Mouse (Mus musculus) midbrain, embryonic 10.5 days (tissue): ENCODE data around the gene Nr0b2. TPM values are rescaled to one million over a fixed set of nuclear protein-coding genes. Genes with fewer than 3 reads are reported as not detected.

Source experiments
- DNase-seq: peaks from one replicate; pipeline ENCODE4 v3.0.0-alpha.2; 2017; ENCODE audit warnings: low spot score
- H3K27ac ChIP-seq: fragments of 300-500 bp; sonication (generic); replicated peaks from 2 replicates; pipeline ENCODE4 v1.5.1; 2016; ENCODE audit warnings: mild to moderate bottlenecking
- H3K27me3 ChIP-seq: fragments of 300-500 bp; sonication (generic); 2 replicates; pipeline ENCODE4 v1.6.1; 2016; ENCODE audit warnings: low read depth, mild to moderate bottlenecking; ENCODE audit not compliant: poor library complexity, severe bottlenecking
- H3K36me3 ChIP-seq: fragments of 300-500 bp; sonication (generic); 2 replicates; pipeline ENCODE4 v1.6.1; 2016; ENCODE audit warnings: mild to moderate bottlenecking, moderate library complexity
- H3K4me1 ChIP-seq: fragments of 300-500 bp; sonication (generic); 2 replicates; pipeline ENCODE4 v1.6.1; 2016
- H3K4me3 ChIP-seq: fragments of 300-500 bp; sonication (generic); 2 replicates; pipeline ENCODE4 v1.5.1; 2016; ENCODE audit warnings: mild to moderate bottlenecking, moderate library complexity
- H3K9me3 ChIP-seq: fragments of 300-500 bp; sonication (generic); replicated peaks from 2 replicates; pipeline ENCODE4 v1.6.1; 2016; ENCODE audit warnings: mild to moderate bottlenecking
- WGBS: fragments of 180-500 bp; shearing (Covaris S2); methylation state at CpG from one replicate; pipeline ENCODE4 v1.1.7; 2016; 5-methylcytosine and 5-hydroxymethylcytosine counted together
- polyA plus RNA-seq: library from polyadenylated mRNA; unstranded; fragments of >200 nt; fragmentation: Nextera tagmentation; extraction: Ambion mirVana; gene quantifications from 2 replicates; pipeline ENCODE4 v1.2.1, GENCODE M21; 2016

The Nr0b2 gene
- polyA plus RNA-seq, 1 experiment from 2014 or later: 0.17 TPM

GRCm38 (mm10) chr4:133569291-133570065, 16.3 kb downstream of the Nr0b2 start:
- peaks cover 7% of the 10 kb centered on the region; the same call in 1 of the 2 replicates for H3K4me1 ChIP-seq
- WGBS: 83% methylated on average over 10 of the region's 10 CpGs
- no peak overlapping the region for H3K27ac ChIP-seq
- H3K27me3 ChIP-seq: no peaks in the 10 kb centered on the region
- peaks cover 1% of the 10 kb centered on the region; the same call in 1 of the 2 replicates for H3K9me3 ChIP-seq
- H3K36me3 ChIP-seq: no peaks in the 10 kb centered on the region
- no peak overlapping the region for H3K4me3 ChIP-seq
- no peak for DNase-seq

DNA sequence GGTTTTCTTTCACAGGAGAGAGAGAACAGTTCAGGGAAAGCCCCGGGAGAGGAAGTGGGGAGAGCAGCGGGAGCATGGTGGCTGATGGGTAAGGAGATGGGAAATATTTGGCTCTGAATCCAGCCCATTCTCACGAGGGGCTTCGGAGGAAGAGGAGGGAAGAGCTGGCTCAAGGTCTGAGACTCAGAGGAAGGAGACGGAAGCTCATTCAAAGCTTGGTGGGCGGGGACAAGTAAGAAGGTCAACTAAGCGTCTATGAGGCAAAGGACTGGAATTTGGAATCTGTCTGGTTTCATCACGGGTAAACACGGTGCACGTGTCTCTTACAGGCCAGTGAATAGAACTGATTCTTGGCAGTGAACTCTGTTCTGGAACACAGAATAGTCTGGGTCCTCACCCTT, 16.9 kb downstream of the Nr0b2 start:
- no peak overlapping the region for H3K4me3 ChIP-seq
- peaks cover 10% of the 10 kb centered on the region for H3K4me1 ChIP-seq
- H3K27ac ChIP-seq: no peak overlapping the region
- no peaks in the 10 kb centered on the region for H3K9me3 ChIP-seq
- 61% methylated on average over 10 of the region's 10 CpGs for WGBS
- H3K36me3 ChIP-seq: no peaks in the 10 kb centered on the region
- DNase-seq: no peak
- H3K27me3 ChIP-seq: no peaks in the 10 kb centered on the region

- peaks cover 17% of the 10 kb centered on the region for H3K36me3 ChIP-seq
- H3K27ac ChIP-seq: peak within 1 kb of the TSS; percentile 92
- peak within 1 kb of the TSS; percentile 100 for H3K4me3 ChIP-seq
- 8% methylated on average over 44 of the region's 44 CpGs for WGBS
- no peaks in the 10 kb centered on the region for H3K9me3 ChIP-seq
- H3K4me1 ChIP-seq: peaks cover 18% of the 10 kb centered on the region
- no peaks in the 10 kb centered on the region for H3K27me3 ChIP-seq
- peak; percentile 92 for DNase-seq
These were observed 21.1 kb downstream of the Nr0b2 start, which contains the start of gene Gpatch3 for GRCm38 (mm10) chr4:133574070-133574842. Gene Gpatch3 (plus strand): TSS chr4:133574745.

DNA sequence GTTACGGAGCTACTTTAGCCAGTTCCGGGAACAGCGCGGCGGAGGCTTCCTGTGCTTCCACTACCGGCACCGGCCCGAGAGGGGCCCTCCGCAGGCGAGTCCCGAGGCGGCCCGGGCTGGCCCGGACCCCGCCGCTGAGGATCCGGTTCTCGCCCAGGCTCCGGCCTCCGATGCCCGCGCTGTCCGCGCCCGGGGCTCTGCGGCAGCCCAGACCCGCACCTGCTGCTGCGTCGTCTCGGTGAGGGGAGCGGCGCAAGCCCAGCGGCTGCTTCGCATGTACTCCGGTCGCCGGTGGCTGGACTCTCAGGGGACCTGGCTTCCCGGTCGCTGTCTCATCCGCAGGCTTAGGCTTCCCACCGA, 21.6 kb downstream of the Nr0b2 start:
- no peak for DNase-seq
- no peaks in the 10 kb centered on the region for H3K9me3 ChIP-seq
- 1% methylated on average over 41 of the region's 41 CpGs for WGBS
- peak overlapping the region; percentile 100 for H3K4me3 ChIP-seq
- H3K4me1 ChIP-seq: peaks cover 18% of the 10 kb centered on the region
- peak overlapping the region; percentile 92 for H3K27ac ChIP-seq
- H3K27me3 ChIP-seq: no peaks in the 10 kb centered on the region
- peaks cover 22% of the 10 kb centered on the region for H3K36me3 ChIP-seq

GRCm38 (mm10) chr4:133577983-133578382, 24.8 kb downstream of the Nr0b2 start:
- peaks cover 18% of the 10 kb centered on the region for H3K4me1 ChIP-seq
- H3K9me3 ChIP-seq: no peaks in the 10 kb centered on the region
- no peaks in the 10 kb centered on the region for H3K27me3 ChIP-seq
- no peak overlapping the region for H3K27ac ChIP-seq
- DNase-seq: no peak
- H3K36me3 ChIP-seq: peaks cover 53% of the 10 kb centered on the region
- no peak overlapping the region for H3K4me3 ChIP-seq
- WGBS: 78% methylated on average over 12 of the region's 12 CpGs

- 66% methylated on average over 6 of the region's 6 CpGs for WGBS
- Histone ChIP-seq H3K27me3 (no peaks in the 10 kb centered on the region), H3K36me3 (peaks cover 74% of the 10 kb centered on the region), H3K4me3 (peak overlapping the region; percentile 99), H3K27ac (peak overlapping the region; percentile 87), H3K9me3 (no peaks in the 10 kb centered on the region), H3K4me1 (peaks cover 24% of the 10 kb centered on the region)
- DNase-seq: no peak
These were observed 30.5 kb downstream of the Nr0b2 start for GRCm38 (mm10) chr4:133583690-133584058.

GRCm38 (mm10) chr4:133584059-133584951, 31.1 kb downstream of the Nr0b2 start, which contains the start of gene Gpn2:
Gene Gpn2 (plus strand): TSS chr4:133584362.
- Histone ChIP-seq H3K27me3 (no peaks in the 10 kb centered on the region), H3K27ac (peak within 1 kb of the TSS; percentile 87), H3K36me3 (peaks cover 74% of the 10 kb centered on the region), H3K4me1 (peaks cover 24% of the 10 kb centered on the region), H3K9me3 (no peaks in the 10 kb centered on the region), H3K4me3 (peak within 1 kb of the TSS; percentile 99)
- DNase-seq: peak; percentile 79
- 2% methylated on average over 65 of the region's 65 CpGs for WGBS

DNA sequence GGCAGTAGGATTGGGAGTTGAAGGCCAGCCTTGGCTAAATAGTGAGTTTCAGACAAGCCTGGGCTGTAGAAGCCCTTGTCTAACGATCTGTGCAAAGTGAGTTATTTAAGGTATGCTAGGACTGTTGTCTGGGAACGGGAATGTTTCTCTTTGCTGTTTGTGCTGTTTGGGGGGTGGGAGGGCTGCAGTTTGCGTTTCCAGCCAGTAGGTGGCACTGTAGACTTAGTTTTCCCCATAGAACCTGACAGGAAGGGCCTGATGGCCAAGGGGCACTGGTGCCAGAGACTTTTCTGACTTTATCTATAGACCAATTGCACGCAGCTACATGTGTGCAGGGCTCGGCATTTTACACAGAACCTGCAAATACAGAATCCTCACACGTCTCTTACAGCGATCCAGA, 39.4 kb downstream of the Nr0b2 start:
- H3K9me3 ChIP-seq: no peaks in the 10 kb centered on the region
- peak; percentile 82 for DNase-seq
- no peak overlapping the region for H3K27ac ChIP-seq
- peaks cover 61% of the 10 kb centered on the region for H3K36me3 ChIP-seq
- WGBS: 41% methylated on average over 7 of the region's 7 CpGs
- peaks cover 6% of the 10 kb centered on the region for H3K27me3 ChIP-seq
- no peak overlapping the region for H3K4me3 ChIP-seq
- 0 out of 2 replicates have a peak, but pooled peaks cover 2% of the 10 kb centered on the region for H3K4me1 ChIP-seq

- 72% methylated on average over 7 of the region's 7 CpGs for WGBS
- no peak overlapping the region for H3K4me3 ChIP-seq
- no peak for DNase-seq
- peaks cover 18% of the 10 kb centered on the region for H3K4me1 ChIP-seq
- H3K9me3 ChIP-seq: no peaks in the 10 kb centered on the region
- H3K36me3 ChIP-seq: peaks cover 31% of the 10 kb centered on the region
- H3K27me3 ChIP-seq: peaks cover 36% of the 10 kb centered on the region
- 0 out of 2 replicates have a peak overlapping the region, but pooled peaks have one; percentile 10 for H3K27ac ChIP-seq
These were observed 42.4 kb downstream of the Nr0b2 start for GRCm38 (mm10) chr4:133595538-133595937.

GRCm38 (mm10) chr4:133596084-133596483, 42.9 kb downstream of the Nr0b2 start:
- Histone ChIP-seq H3K27ac (no peak overlapping the region), H3K4me3 (no peak overlapping the region), H3K9me3 (no peaks in the 10 kb centered on the region), H3K36me3 (peaks cover 26% of the 10 kb centered on the region), H3K27me3 (peaks cover 42% of the 10 kb centered on the region), H3K4me1 (peaks cover 18% of the 10 kb centered on the region)
- WGBS: 80% methylated on average over 6 of the region's 6 CpGs
- DNase-seq: no peak

DNA sequence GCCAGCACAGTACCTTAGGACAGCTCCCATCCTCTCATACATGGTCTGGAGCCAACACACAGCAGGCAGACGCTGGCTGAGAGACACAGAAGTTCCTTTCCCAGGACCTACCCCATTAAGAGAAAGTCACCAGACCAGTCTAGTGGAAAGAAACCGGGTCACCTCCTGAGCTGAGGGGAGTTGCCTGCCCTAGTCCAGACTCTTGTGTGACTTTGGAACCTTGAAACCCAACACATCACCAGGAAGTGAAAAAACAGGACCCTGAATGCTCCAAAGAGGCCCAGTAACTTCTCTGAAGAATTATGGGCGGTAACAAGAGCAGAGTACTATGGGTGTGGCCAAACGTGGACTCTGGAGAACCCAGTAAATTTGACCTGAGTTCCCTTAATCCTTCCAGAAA, 45.4 kb downstream of the Nr0b2 start:
- peaks cover 6% of the 10 kb centered on the region for H3K36me3 ChIP-seq
- 50% methylated on average over 4 of the region's 4 CpGs for WGBS
- peaks cover 67% of the 10 kb centered on the region for H3K27me3 ChIP-seq
- H3K4me1 ChIP-seq: peaks cover 28% of the 10 kb centered on the region
- no peak for DNase-seq
- no peak overlapping the region for H3K27ac ChIP-seq
- H3K4me3 ChIP-seq: 0 out of 2 replicates have a peak overlapping the region, but pooled peaks have one; percentile 63
- H3K9me3 ChIP-seq: no peaks in the 10 kb centered on the region

DNA sequence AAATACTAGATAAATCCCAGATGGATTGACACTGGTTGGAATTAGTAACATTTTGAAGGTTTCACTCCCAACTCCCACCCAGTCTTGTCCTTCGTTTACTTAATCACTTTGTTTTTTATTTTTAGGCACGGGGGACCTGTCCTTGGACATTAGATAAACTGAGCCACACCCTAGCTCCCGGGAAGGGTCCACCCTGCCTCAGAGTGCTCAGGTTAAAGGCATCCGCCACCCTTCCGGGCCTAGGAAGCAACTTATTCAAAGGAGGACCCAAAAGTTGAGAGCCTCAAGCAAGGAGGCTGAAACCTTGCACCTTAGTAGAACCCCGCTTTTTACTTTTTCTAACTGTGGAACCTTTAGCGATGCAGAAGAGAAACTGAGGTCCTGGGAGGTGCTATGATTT, 45.9 kb downstream of the Nr0b2 start:
- peak overlapping the region; percentile 58; the same call in 1 of the 2 replicates for H3K27ac ChIP-seq
- no peak for DNase-seq
- H3K36me3 ChIP-seq: peaks cover 9% of the 10 kb centered on the region
- 22% methylated on average over 7 of the region's 7 CpGs for WGBS
- peak overlapping the region; percentile 63 for H3K4me3 ChIP-seq
- no peaks in the 10 kb centered on the region for H3K9me3 ChIP-seq
- H3K27me3 ChIP-seq: peaks cover 72% of the 10 kb centered on the region
- peaks cover 28% of the 10 kb centered on the region for H3K4me1 ChIP-seq
